Mouse (Mus musculus) small intestine, adult 2 months (tissue): ENCODE measurements around the gene Cdhr3.

Source experiments
- CTCF ChIP-seq: fragments of 200-500 bp; IDR thresholded peaks from 2 replicates; pipeline ENCODE4 v1.5.1; 2012; ENCODE audit warnings: low read depth, mild to moderate bottlenecking, control low read depth, inconsistent platforms, low read length, moderate library complexity, mixed read lengths; ENCODE audit not compliant: insufficient replicate concordance, insufficient read length; ENCODE audit errors: extremely low read depth
- POLR2A ChIP-seq: fragments of 200-500 bp; IDR thresholded peaks from 2 replicates; pipeline ENCODE4 v1.6.1; 2012; ENCODE audit warnings: low read depth, mild to moderate bottlenecking, control low read depth, inconsistent platforms, low read length, moderate library complexity

GRCm38 (mm10) chr12:33084683-33085082 is 8.0 kb downstream of the Cdhr3 start:
- TF ChIP-seq CTCF = no peak
- no peak for TF ChIP-seq POLR2A
